Mouse (Mus musculus): ENCODE results near the gene Ache. TPM values are rescaled to one million over a fixed set of nuclear protein-coding genes. Genes with fewer than 3 reads are reported as not detected.
"Not testable (repeated sequence)": the region's sequence is repeated elsewhere in the genome, so short reads cannot be mapped to it uniquely, and the experiment has no call there.

The Ache gene
- total RNA-seq (2021), result 10 to 100 TPM; 25.2 to 41.2 TPM
- long read RNA-seq, experiment 1, transcript Ache-201 (5 exons, 2,186 nt), result major isoform, 5 of 21 reads
- long read RNA-seq, experiment 1, partial matches to known transcripts, result 9 of 21 reads
- long read RNA-seq, experiment 1, other reads (novel, unspliced or antisense), result 4 of 21 reads
- long read RNA-seq, experiment 2, transcript Ache-201 (5 exons, 2,186 nt), result major isoform, 7 of 16 reads
- long read RNA-seq, experiment 2, partial matches to known transcripts, result 6 of 16 reads
- long read RNA-seq, experiment 2, other reads (novel, unspliced or antisense), result 2 of 16 reads

- intact Hi-C loops (cut with DNase I), result loop anchor here (2.0 kb wide), 1 partner anchor 156 kb away; no protein-coding TSS in a partner anchor
- no peak for DNase-seq
Measured at GRCm38 (mm10) chr5:137287032-137287952, at the start of gene Ache. Gene Ache (plus strand): TSS chr5:137287519.

GRCm38 (mm10) chr5:137263897-137264720 is 23.2 kb upstream of the Ache start:
- intact Hi-C loops (cut with DNase I), result no loop called here
- DNase-seq, result no peak

- DNase-seq, result no peak
- intact Hi-C loops (cut with DNase I), result no loop called here
Measured at GRCm38 (mm10) chr5:137264787-137265186, 22.5 kb upstream of the Ache start.

- DNase-seq, result no peak
- intact Hi-C loops (cut with DNase I), result no loop called here
Measured at GRCm38 (mm10) chr5:137268131-137268910, 19.0 kb upstream of the Ache start.

GRCm38 (mm10) chr5:137277360-137278342 is 9.7 kb upstream of the Ache start:
- no peak for DNase-seq
- intact Hi-C loops (cut with DNase I), result no loop called here

GRCm38 (mm10) chr5:137284411-137284810 is 2.9 kb upstream of the Ache start:
- intact Hi-C loops (cut with DNase I); DNase-seq: not testable (repeated sequence)

- intact Hi-C loops (cut with DNase I), result no loop called here
- DNase-seq, result no peak
Measured at GRCm38 (mm10) chr5:137285045-137285444, 2.3 kb upstream of the Ache start.

GRCm38 (mm10) chr5:137285986-137286385 is 1.3 kb upstream of the Ache start:
- intact Hi-C loops (cut with DNase I), result loop anchor here (2.0 kb wide), 1 partner anchor 155 kb away; no protein-coding TSS in a partner anchor
- no peak for DNase-seq

- intact Hi-C loops (cut with DNase I), result loop anchor here (2.0 kb wide), 1 partner anchor 156 kb away; no protein-coding TSS in a partner anchor
- peak; percentile 84 to 91 for DNase-seq
Measured at GRCm38 (mm10) chr5:137286655-137287031, 676 bp upstream of the Ache start.

GRCm38 (mm10) chr5:137287953-137288743 is 829 bp downstream of the Ache start:
- intact Hi-C loops (cut with DNase I), result loop anchor here (2.0 kb wide), 1 partner anchor 157 kb away; no protein-coding TSS in a partner anchor
- no peak for DNase-seq

GRCm38 (mm10) chr5:137288999-137289470 is 1.7 kb downstream of the Ache start:
- intact Hi-C loops (cut with DNase I), result no loop called here
- no peak for DNase-seq

- DNase-seq, result no peak
- intact Hi-C loops (cut with DNase I), result loop anchor here (5.0 kb wide), 1 partner anchor 88 kb away; no protein-coding TSS in a partner anchor
Measured at GRCm38 (mm10) chr5:137289591-137290365, 2.5 kb downstream of the Ache start.

- intact Hi-C loops (cut with DNase I), result loop anchor here (5.0 kb wide), 1 partner anchor 87 kb away; no protein-coding TSS in a partner anchor
- peak; percentile 58 to 67 for DNase-seq
Measured at GRCm38 (mm10) chr5:137290677-137291076, 3.4 kb downstream of the Ache start.

- intact Hi-C loops (cut with DNase I), result loop anchor here (5.0 kb wide), 1 partner anchor 86 kb away; no protein-coding TSS in a partner anchor
- DNase-seq, result no peak
Measured at GRCm38 (mm10) chr5:137291381-137291926, 4.1 kb downstream of the Ache start.

GRCm38 (mm10) chr5:137293282-137293681 is 6.0 kb downstream of the Ache start:
- intact Hi-C loops (cut with DNase I), result loop anchor here (5.0 kb wide), 1 partner anchor 84 kb away; no protein-coding TSS in a partner anchor
- DNase-seq, result peak; percentile 58 to 63
